Mouse (Mus musculus): Measurements from ENCODE around the gene Foxj3.

Gene Foxj3

DNA sequence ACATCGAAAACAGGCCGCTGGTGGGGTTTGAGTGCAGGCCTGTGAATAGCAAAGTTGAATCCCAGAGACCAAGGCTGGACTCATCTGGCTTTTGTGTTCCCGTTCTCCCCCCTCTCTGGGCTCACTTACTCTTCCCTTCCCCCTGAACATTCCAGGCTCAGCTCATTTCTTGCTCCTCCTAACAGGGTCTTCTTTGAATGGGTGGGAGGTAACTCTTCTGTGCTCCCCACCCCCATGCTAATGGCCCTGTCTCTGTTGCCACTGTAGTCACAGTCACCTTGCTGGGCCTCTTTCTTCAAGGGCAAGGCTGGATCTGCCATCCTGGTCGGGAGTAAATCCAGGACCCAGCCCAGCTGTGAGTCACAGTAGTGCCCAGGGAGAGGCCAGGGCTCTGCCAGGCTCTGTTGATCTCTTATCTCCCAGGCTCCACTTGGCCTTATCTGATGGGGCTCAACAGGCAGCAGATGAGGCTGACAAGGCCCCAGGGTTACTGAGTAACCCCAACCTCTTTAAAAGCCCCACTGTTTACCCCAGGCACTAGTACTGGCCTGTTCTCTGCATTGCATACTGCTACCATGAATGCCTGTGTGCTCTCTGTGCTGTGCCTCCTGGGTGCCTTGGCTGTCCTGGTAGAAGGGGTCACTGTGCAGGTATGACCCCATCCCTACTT is 100.5 kb downstream of the Foxj3 start, which contains the start of gene Guca2a:
Guca2a (plus strand) TSS at position 529 of the 670 bp plus-strand sequence.
- peak in 1 of 2 experiments; percentile 26 for DNase-seq (ENCODE audit: low spot score in 2 of 2)

DNA sequence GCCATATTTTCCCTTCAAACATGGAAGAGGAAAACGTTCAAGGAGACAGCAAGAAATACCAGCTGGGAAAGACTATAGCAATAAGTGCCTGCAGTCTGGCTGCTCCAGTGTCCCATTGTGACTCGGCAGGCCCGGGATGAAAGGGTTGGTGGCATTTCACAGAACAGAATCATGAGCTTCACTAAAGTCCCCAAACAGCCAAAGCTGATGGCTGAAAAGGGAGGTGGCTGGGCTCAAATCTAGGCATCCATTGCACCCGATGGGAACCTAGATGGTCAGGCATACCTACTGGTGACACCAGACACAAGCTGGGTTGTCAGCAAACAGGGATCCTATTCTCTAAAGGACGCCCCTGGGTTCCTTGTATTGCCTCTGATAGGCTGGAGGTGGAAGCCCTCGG is 101.1 kb downstream of the Foxj3 start:
- DNase-seq (ENCODE audit: low spot score in 2 of 2): peak in 1 of 2 experiments; percentile 11

DNA sequence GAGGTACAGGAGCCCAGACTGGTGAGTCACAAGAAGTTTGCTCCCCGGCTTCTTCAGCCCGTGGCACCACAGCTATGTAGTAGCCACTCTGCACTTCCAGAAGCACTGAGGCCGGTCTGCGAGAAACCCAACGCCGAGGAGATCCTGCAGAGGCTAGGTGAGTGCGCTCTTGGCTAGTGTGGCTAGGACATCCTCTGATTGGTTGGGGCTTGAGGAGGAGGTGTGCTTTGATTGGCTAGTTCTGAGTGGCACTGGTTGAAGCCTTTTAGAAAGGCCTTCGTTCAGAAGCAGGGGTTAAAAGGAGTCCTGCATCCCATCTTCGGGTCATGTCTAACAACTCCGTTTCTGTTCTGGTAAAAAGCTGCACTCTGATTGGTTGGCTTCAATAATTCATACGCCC is 101.9 kb downstream of the Foxj3 start:
- no peak for DNase-seq (ENCODE audit: low spot score in 2 of 2)

DNA sequence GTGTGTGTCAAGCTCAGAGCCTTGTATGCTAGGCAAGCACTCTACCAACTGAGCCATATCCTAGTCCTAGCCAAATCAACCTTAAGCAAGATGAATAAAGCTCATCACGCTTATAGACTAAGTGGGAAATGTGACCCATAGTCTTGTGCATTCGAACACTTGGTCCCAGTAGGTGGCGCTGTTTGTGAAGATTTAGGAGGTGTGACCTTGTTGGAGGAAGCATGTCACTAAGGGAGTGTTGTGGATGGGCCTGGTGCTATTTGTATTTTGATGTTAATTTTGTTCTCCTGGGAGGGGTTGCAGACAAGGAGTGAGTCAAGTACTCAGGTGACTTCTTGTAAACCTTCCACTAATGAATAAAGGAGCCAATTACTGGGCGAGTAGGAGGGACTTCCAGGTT is 105.9 kb downstream of the Foxj3 start:
- DNase-seq (ENCODE audit: low spot score in 2 of 2): no peak

DNA sequence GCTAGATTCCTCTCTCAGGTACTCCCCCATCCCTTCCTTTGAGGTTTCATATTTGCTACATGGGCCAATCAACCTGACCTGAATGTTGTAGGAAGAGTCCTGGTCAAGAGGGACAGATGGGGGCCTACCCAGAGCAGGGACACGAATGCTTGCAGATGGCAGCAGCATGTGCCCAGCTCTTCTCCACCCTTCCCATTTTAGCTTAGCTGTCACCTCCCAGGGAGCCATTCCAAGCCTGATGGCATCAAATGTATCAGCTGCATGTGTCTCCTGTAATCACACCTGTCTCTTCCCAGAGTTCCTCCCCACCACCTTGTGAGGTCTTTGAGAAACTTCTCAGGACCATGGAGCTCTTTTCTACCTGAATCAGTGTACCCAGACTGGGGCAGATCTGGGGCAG is 120.2 kb downstream of the Foxj3 start:
- DNase-seq (ENCODE audit: low spot score in 2 of 2): no peak

DNA sequence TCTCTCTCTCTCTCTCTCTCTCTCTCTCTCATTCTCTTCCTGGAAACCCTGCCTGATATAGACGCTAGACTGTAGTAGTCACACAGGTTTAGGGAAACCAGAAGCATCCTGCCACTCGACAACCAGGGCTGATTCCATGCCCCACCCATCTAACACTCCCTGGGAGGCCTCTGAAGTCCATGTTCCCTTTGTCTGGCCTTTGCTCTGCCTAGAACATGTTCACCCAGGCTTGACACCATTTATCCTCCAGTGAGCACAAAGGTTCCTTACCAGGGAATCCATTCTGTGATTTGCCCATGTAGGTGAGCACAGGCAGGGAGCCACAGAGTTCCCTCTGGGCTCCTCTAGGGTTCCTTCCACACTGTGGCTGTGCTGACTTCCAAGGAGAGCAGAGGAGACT is 121.4 kb downstream of the Foxj3 start:
- no peak for DNase-seq (ENCODE audit: low spot score in 2 of 2)

DNA sequence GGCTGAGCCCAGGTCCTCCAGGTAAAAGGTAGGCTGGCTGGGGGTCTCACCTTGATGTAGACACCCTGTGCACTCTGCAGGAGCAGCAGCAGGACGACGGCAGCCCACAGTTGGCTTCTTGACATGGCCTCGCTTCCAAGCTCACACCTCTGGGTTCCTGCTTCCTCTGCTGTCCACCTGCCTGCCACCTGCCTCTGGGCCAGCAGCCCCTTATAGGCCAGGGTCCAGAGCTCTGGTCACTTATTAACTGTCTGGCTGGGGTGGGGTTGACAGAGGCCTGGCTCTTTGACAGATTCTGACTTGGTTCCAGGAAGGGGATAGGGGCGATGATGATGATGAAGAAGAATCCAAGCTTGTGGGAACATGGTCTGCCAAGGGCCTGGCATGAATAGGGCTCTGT is 121.9 kb downstream of the Foxj3 start, which contains the start of gene Guca2b:
Guca2b (minus strand) TSS at position 224 of the 400 bp plus-strand sequence.
- no peak for DNase-seq (ENCODE audit: low spot score in 2 of 2)

DNA sequence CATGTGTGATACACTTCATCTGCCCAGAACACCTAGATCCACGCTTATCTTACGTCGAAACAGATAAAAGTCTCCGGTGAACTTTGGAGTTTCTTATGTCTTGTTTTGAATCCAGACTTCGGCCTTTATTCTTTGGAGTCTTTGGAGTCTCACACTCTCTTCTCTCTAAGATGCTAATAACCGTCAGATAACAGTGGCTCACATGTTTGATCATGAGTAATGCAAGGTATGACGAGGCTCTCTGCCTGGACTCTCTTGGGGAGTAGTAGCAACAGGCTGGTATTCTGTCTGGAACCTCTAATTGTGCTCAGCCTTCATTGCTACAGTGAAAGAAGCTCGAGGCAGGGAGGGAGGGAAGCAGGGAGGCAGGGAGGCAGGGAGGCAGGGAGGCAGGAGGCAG is 123.2 kb downstream of the Foxj3 start:
- DNase-seq (ENCODE audit: low spot score in 2 of 2): no peak

DNA sequence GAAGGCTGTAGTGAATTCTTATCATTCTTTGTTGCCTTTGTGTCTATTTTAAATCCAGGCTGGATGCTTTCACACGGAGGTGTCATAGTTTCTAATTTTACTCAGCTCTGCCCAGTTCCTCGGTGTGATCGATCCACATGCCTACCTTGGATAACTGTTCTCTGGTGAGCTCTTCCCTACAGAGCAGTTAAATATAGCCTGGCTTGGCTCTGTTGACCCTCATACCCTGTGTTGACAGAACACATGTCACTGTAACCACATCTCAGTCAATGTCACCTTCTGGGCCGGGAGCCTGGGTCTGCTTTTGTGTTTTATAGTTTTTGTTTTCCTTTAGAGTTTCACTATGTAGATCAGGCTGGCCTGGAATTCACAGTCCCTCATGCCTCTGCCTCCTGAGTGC is 125.3 kb downstream of the Foxj3 start:
- DNase-seq (ENCODE audit: low spot score in 2 of 2): no peak

DNA sequence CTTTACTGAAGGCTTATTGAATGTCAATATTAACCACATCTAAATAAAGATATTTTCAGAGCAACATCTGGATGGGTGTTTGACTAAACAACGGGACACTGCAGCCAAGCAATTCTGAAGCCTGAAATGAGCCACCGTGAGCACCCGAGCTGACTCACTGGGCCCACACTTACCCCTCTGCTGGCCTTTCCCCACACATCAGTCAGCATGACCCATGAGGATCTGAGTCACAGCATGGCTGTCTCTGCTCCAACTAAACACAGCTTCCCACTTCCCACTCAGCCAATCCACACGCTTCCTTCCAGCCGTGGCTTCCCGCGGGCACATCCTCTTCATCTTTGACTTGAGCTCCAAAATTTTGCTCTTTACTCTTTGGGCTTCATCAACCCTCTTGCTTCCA is 126.2 kb downstream of the Foxj3 start:
- no peak for DNase-seq (ENCODE audit: low spot score in 2 of 2)

DNA sequence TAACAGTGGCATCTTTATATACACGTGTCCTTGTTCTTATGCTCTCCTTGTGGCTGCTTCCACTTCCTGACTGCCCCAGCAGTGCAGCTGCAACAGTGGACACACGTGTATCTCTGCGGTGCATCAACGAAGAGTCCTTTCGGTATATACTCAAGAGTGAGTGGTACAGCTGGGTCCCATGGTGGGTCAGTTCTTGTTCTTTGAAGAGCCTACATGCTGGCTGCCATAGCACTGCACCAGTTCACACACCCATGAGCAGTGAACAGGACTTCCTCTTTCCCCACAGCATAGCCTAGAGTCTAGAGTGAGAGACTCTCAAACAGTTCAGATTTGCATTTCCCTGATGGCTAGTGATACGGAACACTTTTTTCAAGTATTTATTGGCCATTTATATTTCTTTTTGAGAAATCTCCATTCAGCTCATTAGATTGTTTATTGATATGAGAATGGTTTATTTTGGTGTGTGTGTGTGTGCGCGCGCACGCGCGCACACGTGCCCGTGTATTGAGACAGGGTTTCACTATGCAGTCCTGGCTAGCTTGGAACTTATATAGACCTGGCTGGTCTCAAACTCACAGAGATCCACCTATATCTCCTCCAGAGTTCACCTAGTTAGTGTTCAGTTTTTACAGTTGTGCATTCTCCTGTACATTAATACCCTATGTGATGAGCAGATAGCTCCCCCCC is 126.7 kb downstream of the Foxj3 start:
- no peak for DNase-seq (ENCODE audit: low spot score in 2 of 2)

DNA sequence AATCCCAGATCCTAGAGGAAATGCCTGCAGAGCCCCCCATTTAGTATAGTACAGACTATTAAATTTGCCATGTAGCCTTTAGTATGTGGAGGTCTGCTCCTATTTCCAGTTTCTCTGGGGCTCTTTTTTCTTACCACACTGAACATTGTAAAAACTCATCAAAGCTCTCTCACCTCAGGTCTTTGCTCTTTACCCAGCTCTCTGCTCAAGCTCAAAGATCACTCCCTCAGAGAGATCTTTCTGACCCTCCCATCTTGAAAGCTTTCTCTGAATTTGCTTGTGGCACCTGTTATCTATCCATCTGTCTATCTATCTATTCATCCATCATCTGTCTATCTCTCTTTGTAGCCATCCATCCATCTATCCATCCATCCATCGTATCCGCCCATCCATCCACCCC is 128.4 kb downstream of the Foxj3 start:
- no peak for DNase-seq (ENCODE audit: low spot score in 2 of 2)

DNA sequence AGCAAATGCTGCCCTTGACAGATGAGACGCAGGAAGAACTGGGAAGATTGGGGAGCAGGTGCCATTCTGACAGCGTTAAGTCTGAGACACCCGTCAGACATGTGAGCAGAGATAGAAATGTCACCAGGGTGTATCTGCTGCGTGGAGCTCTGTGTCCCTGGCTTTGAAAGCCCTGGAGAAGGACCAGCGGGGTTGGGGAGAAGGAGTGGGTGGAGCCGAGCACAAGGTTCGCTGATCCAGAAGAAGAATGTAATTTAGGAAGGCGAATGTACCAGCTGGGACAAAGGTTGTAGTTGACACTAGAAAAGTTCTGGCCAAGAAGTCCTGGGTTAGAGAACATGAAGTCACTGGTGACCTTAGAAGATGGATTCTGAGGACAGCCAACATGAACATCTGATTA is 129.3 kb downstream of the Foxj3 start:
- no peak for DNase-seq (ENCODE audit: low spot score in 2 of 2)

DNA sequence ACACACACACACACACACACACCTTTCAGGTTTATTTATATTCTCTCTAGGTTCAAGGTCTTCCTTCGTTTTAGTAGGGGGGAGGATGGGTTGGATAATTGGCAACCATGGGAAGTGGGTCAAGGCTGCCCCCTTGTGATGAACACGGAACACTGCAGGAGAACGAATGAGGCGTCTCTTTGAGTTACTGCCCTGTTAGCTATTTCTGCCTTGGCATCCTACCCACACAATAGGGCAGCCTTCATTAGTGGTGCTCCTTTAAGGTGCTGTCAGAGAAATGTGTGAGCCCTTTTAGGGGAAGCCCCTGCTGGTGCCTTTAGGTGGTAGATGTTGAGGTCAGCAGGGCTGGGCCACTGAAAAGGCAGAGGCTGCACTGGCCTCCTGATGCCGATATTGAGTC is 130.7 kb downstream of the Foxj3 start:
- DNase-seq (ENCODE audit: low spot score in 2 of 2): no peak

DNA sequence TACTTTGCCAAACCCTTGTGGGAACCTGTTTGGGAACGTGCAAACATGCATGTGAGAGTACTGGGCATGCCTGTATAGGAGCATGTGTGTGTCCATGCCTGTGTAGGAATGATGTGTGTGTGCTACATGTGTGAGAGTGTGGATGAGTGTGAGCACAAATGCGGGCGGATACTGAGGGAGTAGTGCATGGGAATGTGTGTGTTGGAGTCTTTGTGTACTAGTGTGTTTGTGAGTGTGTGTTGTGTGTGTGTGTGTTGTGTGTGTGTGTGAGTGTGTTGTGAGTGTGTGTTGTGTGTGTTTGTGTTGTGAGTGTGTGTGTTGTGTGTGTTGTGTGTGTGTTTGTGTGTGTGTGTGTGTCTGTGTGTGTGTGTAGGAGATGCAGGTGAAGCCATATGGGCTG is 131.4 kb downstream of the Foxj3 start:
- DNase-seq (ENCODE audit: low spot score in 2 of 2): no peak

DNA sequence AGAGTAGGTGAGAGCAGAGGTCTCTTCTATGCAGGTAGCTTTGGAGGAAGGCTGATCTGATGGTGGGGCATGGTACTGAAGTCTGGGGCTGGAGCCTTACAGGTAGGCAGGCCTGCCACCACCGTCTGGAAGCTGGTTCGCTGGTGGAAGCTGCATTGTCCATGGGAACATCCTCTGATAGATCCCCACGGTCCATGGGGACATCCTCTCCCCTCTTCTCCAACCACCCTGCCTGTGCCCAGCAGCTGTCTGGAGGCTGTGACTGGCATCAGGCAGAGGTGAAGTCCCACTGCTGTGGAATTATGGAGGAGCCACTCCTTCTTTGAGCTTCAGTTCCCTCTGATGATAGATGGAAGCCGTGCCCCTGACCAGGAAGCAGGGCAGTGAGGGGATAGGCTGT is 131.8 kb downstream of the Foxj3 start:
- DNase-seq (ENCODE audit: low spot score in 2 of 2): no peak

DNA sequence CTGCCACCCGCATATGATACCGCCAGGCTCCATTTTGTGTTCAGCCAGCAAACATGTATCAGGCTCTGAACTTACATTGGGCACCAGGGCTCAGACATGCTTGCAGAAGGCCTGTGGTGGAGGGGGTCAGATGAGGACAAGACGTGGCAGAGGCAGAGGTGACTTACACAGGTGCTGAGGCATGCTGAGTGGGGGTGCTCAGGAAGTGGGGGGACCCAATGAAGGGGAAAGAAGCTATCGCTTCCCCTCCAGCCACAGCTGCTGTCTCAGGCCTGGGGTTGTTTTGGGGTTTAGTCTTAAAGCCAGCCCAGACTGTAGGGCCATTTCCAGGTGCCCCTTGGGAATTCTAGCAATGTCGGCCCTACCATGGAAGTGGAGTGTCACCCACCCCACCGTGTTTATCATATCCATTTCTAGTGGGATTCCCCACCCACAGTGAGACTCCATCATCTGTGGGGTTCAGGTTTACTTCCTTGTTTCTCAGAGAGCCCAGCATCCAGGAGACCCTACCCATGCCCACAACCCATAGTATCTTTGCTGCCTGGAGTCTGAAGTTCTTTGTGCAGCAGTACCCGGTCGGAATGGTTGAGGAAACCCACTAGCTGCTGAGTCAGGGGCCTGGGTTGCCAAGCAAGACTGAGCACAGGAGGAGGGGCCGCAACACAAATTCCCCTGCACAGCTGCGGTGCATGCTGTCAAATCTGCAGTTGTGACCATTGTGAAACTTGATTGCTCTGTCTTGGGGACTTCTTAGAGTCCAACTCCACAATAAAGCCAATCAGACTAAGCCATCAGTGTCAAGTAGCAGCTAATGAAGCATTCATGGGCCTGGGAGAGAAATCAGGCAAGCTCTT is 132.8 kb downstream of the Foxj3 start:
- no peak for DNase-seq (ENCODE audit: low spot score in 2 of 2)

DNA sequence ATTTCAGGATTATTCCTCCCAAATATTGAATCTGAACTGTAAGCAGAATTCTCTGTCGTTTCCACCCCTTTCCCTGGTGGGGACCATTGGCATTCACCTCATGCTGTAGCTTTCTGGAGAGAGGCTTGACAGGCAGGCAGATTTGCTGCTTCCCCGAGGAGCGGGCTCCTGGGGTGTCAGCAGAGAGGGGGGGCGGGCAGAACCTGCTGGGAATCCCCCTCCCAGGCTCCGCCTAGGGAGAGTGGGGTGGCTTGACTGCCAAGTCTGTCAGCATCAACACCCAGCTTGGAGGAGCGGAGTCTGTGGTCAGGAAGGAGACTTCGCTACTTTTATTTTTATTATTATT is 133.4 kb downstream of the Foxj3 start:
- no peak for DNase-seq (ENCODE audit: low spot score in 2 of 2)

DNA sequence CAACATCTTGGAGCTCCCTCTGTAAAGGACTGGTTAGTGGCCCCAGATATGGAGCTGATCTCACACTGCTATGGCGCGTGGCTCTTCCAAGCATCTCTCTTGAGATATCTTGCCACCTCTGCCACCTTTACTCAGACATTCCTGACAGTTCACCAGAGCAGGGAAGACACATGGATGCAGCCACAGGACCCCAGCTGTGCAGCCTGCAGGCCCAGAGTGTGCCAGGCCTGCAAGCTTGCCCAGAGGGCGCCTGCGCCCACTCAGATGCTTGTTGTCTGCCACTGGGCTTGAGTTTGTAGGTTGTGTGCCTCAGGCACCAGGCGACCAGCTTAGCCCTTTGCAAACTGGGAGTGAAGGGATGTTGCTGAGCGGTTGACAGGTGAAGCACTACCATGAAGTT is 133.9 kb downstream of the Foxj3 start:
- no peak for DNase-seq (ENCODE audit: low spot score in 2 of 2)

DNA sequence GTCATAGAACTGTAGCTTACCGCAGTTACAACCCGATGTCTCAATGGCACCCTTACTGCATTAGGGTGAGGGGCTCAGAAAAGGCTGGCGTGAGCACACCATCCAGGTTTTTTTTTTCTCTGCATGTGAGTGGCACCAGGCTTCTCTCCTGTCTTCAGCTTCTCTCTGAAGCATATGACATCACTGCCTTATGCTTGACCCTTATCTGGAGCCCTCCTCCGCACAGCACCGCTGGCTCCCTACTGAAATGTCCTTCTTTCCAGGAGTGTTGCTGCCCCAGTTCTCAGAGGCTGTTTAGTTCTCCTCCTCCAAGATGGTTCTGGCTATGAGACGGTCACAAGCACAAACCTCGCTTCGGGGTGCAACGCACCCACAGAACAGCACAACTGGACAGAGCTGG is 134.4 kb downstream of the Foxj3 start:
- no peak for DNase-seq (ENCODE audit: low spot score in 2 of 2)

DNA sequence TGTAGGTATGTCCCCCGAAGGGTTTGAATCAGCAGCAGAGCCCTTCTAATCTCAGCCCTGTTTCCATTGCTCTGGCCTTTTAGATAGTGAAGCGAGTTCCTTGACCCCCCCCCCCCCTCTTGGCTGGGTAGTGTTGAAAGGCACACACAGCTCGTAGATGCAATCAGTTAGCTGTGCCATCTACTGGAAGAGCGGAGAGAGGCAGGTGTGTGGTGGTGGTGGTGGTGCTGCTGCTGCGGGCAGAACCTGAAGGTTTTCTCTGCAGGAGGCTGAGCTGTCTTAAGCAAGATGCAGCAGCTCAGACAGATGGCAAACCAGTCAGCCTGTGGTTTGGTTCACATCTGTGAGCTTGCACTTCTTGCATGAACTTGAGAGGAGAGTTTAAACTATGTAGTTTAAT is 135.9 kb downstream of the Foxj3 start:
- no peak for DNase-seq (ENCODE audit: low spot score in 2 of 2)
